Mouse (Mus musculus) heart, postnatal 0 days (tissue): ENCODE measurements at regions not wholly inside any gene's neighbourhood (a gene's known extent, or its start where the extent isn't known, plus 50 kb on each side); places are given as distances from the start of the nearest gene placed in this dataset.

Source experiments
- CTCF ChIP-seq: IDR thresholded peaks from 2 replicates; pipeline ENCODE4 v1.5.1; 2016; ENCODE audit warnings: antibody characterized with exemption, control low read depth, low read depth
- EP300 ChIP-seq: IDR thresholded peaks from 2 replicates; pipeline ENCODE4 v1.6.1; 2016; ENCODE audit warnings: antibody characterized with exemption, low read depth

GRCm38 (mm10) chr13:46173103-46173502, 100.4 kb upstream of the Stmnd1 start:
- TF ChIP-seq CTCF (no peak), EP300 (no peak)
